Mouse (Mus musculus) cortical plate, adult 2 months (tissue): ENCODE data around the gene Myo16.

Experiments
- CTCF ChIP-seq: fragments of 200-500 bp; IDR thresholded peaks from 2 replicates; pipeline ENCODE4 v1.5.1; 2011; ENCODE audit warnings: mild to moderate bottlenecking, control low read depth, low read length; ENCODE audit not compliant: insufficient read depth; ENCODE audit errors: extremely low read depth
- POLR2A ChIP-seq: fragments of 200-500 bp; IDR thresholded peaks from 2 replicates; pipeline ENCODE4 v1.6.1; 2011; ENCODE audit warnings: mild to moderate bottlenecking, low read length, control low read depth; ENCODE audit not compliant: insufficient read depth; ENCODE audit errors: extremely low read depth

- TF ChIP-seq CTCF (no peak), POLR2A (no peak)
Observed at GRCm38 (mm10) chr8:10575244-10575643, 421.5 kb downstream of the Myo16 start.
